Mouse (Mus musculus): ENCODE measurements at regions not wholly inside any gene's neighbourhood (a gene's known extent, or its start where the extent isn't known, plus 50 kb on each side); places are given as distances from the start of the nearest gene placed in this dataset.

- ATAC-seq (ENCODE audit: insufficient read depth) (no peak), DNase-seq (peak; percentile 26)
- no peaks in the 10 kb centered on the region for H3K27me3 ChIP-seq (ENCODE audit: insufficient read depth, low read length)
- H3K9ac ChIP-seq = no peak overlapping the region
- no peaks in the 10 kb centered on the region for H3K9me3 ChIP-seq (ENCODE audit: low read depth, low read length)
- H3K4me3 ChIP-seq (ENCODE audit: low read depth, low read length) = no peak overlapping the region
- no peak overlapping the region for H3K27ac ChIP-seq (ENCODE audit: low read depth)
- H3K36me3 ChIP-seq (ENCODE audit: insufficient read depth) = no peaks in the 10 kb centered on the region
- no peak overlapping the region for H3K4me2 ChIP-seq
- WGBS = 55% methylated on average over 9 of the region's 9 CpGs
- no peak for TF ChIP-seq CTCF (IDR thresholded peaks at IDR 0.05; ENCODE audit: low read depth)
- H3K4me1 ChIP-seq (ENCODE audit: insufficient read depth) = no peaks in the 10 kb centered on the region
These were observed 52.9 kb upstream of the Tcl1b2 start for GRCm38 (mm10) chr12:105092730-105093440.

GRCm38 (mm10) chr12:105093509-105093908 is 52.3 kb upstream of the Tcl1b2 start:
- Histone ChIP-seq H3K36me3 (ENCODE audit: insufficient read depth) (no peaks in the 10 kb centered on the region), H3K27me3 (ENCODE audit: insufficient read depth, low read length) (no peaks in the 10 kb centered on the region), H3K27ac (ENCODE audit: low read depth) (no peak overlapping the region), H3K9ac (no peak overlapping the region), H3K4me2 (no peak overlapping the region), H3K4me3 (ENCODE audit: low read depth, low read length) (no peak overlapping the region), H3K9me3 (ENCODE audit: low read depth, low read length) (no peaks in the 10 kb centered on the region), H3K4me1 (ENCODE audit: insufficient read depth) (no peaks in the 10 kb centered on the region)
- ATAC-seq (ENCODE audit: insufficient read depth) = peak; percentile 47; the same call in 1 of the 2 replicates
- 46% methylated on average over 6 of the region's 6 CpGs for WGBS
- peak; percentile 60 for DNase-seq
- TF ChIP-seq CTCF (IDR thresholded peaks at IDR 0.05; ENCODE audit: low read depth) = no peak

Measured in lung, embryonic 14.5 days (tissue).